Mouse (Mus musculus) G1E (cell line): Measurements from ENCODE around the gene Lats2. TPM values are rescaled to one million over a fixed set of nuclear protein-coding genes. Genes with fewer than 3 reads are reported as not detected.

Experiments
- ATAC-seq: 2 replicates; pipeline ENCODE4 v1.8.0; 2016; ENCODE audit warnings: mild to moderate bottlenecking; ENCODE audit not compliant: insufficient number of reproducible peaks, poor library complexity, low FRiP score, severe bottlenecking; ENCODE audit errors: extremely low read depth
- DNase-seq: peaks from one replicate; pipeline ENCODE4 v3.0.0; 2012; ENCODE audit warnings: low spot score
- H3K27me3 ChIP-seq: 2 replicates; pipeline ENCODE4 v1.6.1; 2012; ENCODE audit warnings: mild to moderate bottlenecking, low read length, inconsistent platforms; ENCODE audit not compliant: insufficient read depth
- H3K36me3 ChIP-seq: replicated peaks from 2 replicates; pipeline ENCODE3; 2012; ENCODE audit warnings: mild to moderate bottlenecking, inconsistent platforms
- H3K4me1 ChIP-seq: 2 replicates; pipeline ENCODE4 v1.6.1; 2012; ENCODE audit warnings: low read depth, low read length, inconsistent platforms, mixed read lengths; ENCODE audit not compliant: insufficient read depth
- H3K4me3 ChIP-seq: 2 replicates; pipeline ENCODE4 v1.5.1; 2012; ENCODE audit warnings: low read depth, mild to moderate bottlenecking, inconsistent platforms, low read length, moderate library complexity, mixed read lengths
- H3K9me3 ChIP-seq: replicated peaks from 2 replicates; pipeline ENCODE4 v1.6.1; 2012; ENCODE audit warnings: inconsistent platforms
- CTCF ChIP-seq: IDR thresholded peaks from 2 replicates; pipeline ENCODE4 v1.5.1; 2012; ENCODE audit warnings: low read depth, low read length, inconsistent platforms, mixed read lengths
- GATA1 ChIP-seq: IDR thresholded peaks from 2 replicates; pipeline ENCODE4 v1.6.1; 2012; ENCODE audit warnings: borderline replicate concordance, low read length, inconsistent platforms, mixed read lengths
- GATA2 ChIP-seq: IDR thresholded peaks from 2 replicates; pipeline ENCODE4 v1.6.1; 2012; ENCODE audit warnings: low read depth, low read length, inconsistent platforms, borderline replicate concordance
- POLR2AphosphoS5 ChIP-seq: IDR thresholded peaks from 2 replicates; pipeline ENCODE4 v1.6.1; 2012; ENCODE audit warnings: low read depth, low read length, inconsistent platforms; ENCODE audit not compliant: insufficient replicate concordance
- TAL1 ChIP-seq: conservative IDR thresholded peaks from 2 replicates; pipeline ENCODE4 v1.6.1; 2012; ENCODE audit warnings: low read depth, low read length, inconsistent platforms, mixed read lengths
- polyA plus RNA-seq: library from polyadenylated mRNA; stranded (reverse); fragments of >175 nt; gene quantifications from 2 replicates; pipeline ENCODE4 v1.2.3, GENCODE M21; 2012
- total RNA-seq, 2 experiments: library from RNA; stranded (forward) in 1 of 2; stranded (reverse) in 1 of 2; fragments of 200-1000 nt in 1 of 2; fragments of >200 nt in 1 of 2; fragmentation: Nextera tagmentation in 1 of 2; gene quantifications; 2 replicates each; pipeline ENCODE4 v1.2.3; 2014 to 2017

Gene Lats2
- total and polyA plus RNA-seq, 3 experiments, result 3.5 to 6.5 (median 5.8) TPM

GRCm38 (mm10) chr14:57744547-57744946, 13.6 kb downstream of the Lats2 start:
- Histone ChIP-seq H3K4me3 (no peak overlapping the region), H3K36me3 (no peaks in the 10 kb centered on the region), H3K9me3 (peaks cover 10% of the 10 kb centered on the region), H3K27me3 (peaks cover 17% of the 10 kb centered on the region), H3K4me1 (peaks cover 15% of the 10 kb centered on the region)
- DNase-seq, result no peak
- TF ChIP-seq CTCF (no peak), TAL1 (no peak), GATA1 (no peak), POLR2AphosphoS5 (no peak), GATA2 (no peak)
- ATAC-seq, result no peak

DNA sequence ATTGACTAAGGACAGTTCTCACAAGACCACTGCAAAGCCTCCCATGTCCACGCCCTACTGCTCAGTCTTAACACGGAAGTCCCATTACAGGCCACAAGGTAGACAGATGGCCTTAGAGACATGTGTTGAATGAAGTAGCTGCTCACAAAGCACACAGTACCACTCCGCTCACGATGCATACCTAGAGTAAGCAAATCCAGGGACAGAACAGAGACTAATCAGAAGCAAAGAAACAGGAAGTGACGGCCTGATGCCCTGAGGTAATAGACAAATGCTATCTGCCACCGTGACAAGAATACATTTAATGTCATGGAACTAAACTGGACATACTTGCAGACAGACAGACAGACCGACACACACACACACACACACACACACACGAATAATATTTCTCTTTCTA, 17.5 kb downstream of the Lats2 start:
- ATAC-seq (peak; percentile 15; the same call in 1 of the 2 replicates), DNase-seq (no peak)
- Histone ChIP-seq H3K27me3 (peaks cover 15% of the 10 kb centered on the region), H3K4me3 (no peak overlapping the region), H3K9me3 (peaks cover 5% of the 10 kb centered on the region), H3K36me3 (no peaks in the 10 kb centered on the region), H3K4me1 (peaks cover 5% of the 10 kb centered on the region; the same call in 1 of the 2 replicates)
- TF ChIP-seq TAL1, result no peak
- TF ChIP-seq POLR2AphosphoS5, result no peak
- no peak for TF ChIP-seq GATA2
- no peak for TF ChIP-seq GATA1
- TF ChIP-seq CTCF, result no peak

DNA sequence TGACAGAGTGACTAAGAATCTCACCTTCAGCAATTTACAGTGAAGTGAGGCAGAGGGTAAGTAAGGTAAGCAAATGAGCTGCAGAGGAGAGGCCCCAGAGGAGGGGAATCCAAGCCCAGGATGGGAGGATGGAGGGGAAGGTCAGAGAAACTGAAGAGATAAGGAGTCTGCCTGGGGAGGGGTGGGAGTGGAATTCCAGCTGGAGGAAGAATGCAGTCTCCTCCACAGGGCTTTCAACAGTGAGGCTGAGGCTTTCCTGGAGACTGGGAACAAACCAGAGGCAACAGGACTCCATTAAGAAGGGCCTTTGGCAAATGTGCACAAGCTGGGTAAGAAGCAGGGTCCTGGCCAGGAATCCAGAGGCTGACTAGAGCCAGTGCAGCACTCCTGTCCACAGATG, 21.1 kb downstream of the Lats2 start:
- Histone ChIP-seq H3K27me3 (peaks cover 17% of the 10 kb centered on the region; the same call in 1 of the 2 replicates), H3K4me1 (no peaks in the 10 kb centered on the region), H3K4me3 (no peak overlapping the region), H3K9me3 (no peaks in the 10 kb centered on the region), H3K36me3 (no peaks in the 10 kb centered on the region)
- no peak for DNase-seq
- no peak for TF ChIP-seq GATA2
- TF ChIP-seq POLR2AphosphoS5, result no peak
- TF ChIP-seq CTCF, result no peak
- no peak for TF ChIP-seq TAL1
- no peak for TF ChIP-seq GATA1
- no peak for ATAC-seq

DNA sequence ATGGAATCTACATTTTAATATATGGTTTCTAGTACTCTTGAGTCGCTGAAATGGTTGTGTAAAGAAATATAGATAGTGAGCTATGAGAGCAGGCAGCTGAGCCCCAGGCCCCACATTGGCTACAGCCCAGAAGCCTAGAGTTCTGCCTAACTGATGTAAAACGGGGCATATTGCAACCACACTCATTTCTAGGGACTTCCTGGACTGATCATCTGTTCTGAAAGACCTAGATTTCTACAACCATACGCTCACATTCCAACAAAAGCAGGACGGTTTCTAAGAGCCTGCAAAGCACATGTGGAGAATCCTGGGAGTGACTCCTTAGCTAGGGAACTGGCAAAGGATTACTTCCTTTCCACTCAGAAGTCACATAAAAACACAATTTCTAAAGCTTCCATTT, 22.0 kb downstream of the Lats2 start:
- H3K27me3 ChIP-seq, result peaks cover 17% of the 10 kb centered on the region; the same call in 1 of the 2 replicates
- DNase-seq (no peak), ATAC-seq (no peak)
- H3K9me3 ChIP-seq, result no peaks in the 10 kb centered on the region
- no peaks in the 10 kb centered on the region for H3K4me1 ChIP-seq
- no peaks in the 10 kb centered on the region for H3K36me3 ChIP-seq
- no peak overlapping the region for H3K4me3 ChIP-seq
- TF ChIP-seq GATA1, result no peak
- TF ChIP-seq TAL1, result no peak
- TF ChIP-seq POLR2AphosphoS5, result no peak
- TF ChIP-seq GATA2, result no peak
- TF ChIP-seq CTCF, result no peak

DNA sequence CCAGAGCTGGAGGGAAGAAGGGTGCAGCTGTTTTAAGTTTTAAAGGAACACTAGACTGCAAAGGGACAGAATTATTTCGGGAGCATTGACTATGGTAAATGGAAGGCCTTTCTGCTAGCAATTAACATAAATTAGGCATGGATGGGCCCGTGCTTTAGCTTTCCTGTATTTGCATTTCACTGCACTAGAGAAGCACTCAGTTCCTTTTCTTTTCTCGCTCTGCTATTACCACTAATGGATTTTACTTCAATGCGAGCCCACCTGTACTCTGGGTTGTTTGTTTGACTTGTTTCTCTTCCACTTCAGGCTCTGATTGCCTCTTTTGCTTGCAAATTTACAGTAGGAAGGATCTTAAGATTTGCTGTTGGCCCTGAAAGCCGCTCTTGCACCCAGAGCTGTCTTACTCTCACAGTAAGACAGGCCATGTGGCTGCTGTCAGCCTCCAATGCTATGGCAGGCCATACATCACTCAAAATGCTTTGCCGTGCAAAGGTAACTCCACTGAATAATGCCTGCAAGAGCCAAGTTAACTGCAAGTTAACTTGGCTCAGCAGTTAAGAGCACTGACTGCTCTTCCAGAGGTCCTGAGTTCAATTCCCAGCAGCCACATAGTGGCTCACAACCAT, 25.4 kb downstream of the Lats2 start:
- Histone ChIP-seq H3K4me1 (no peaks in the 10 kb centered on the region), H3K36me3 (no peaks in the 10 kb centered on the region), H3K9me3 (no peaks in the 10 kb centered on the region), H3K4me3 (no peak overlapping the region), H3K27me3 (peaks cover 14% of the 10 kb centered on the region; the same call in 1 of the 2 replicates)
- no peak for DNase-seq
- TF ChIP-seq POLR2AphosphoS5 (no peak), GATA1 (no peak), TAL1 (no peak), GATA2 (no peak), CTCF (no peak)
- ATAC-seq, result no peak

DNA sequence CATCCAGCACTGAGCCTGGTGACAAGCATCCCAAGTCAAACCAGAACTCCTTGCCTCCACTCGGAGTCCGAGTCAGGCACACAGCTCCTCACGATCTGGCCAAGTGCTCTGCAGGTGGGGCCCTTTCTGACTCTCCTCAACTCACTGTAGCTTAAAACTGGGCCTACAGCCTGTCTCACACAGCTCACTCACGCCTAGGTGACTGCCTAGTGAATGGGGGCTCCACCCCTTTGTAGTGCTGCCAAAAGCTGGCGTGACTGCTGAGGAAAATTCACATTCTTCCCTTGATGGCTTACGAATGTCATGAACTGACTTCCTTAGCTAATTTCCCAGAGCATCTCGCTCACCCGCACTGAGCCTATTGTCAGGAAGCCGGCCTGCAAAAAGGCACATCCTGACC, 27.7 kb downstream of the Lats2 start:
- no peaks in the 10 kb centered on the region for H3K9me3 ChIP-seq
- no peak overlapping the region for H3K4me3 ChIP-seq
- ATAC-seq (no peak), DNase-seq (no peak)
- TF ChIP-seq POLR2AphosphoS5, result no peak
- TF ChIP-seq GATA2, result no peak
- TF ChIP-seq CTCF, result no peak
- TF ChIP-seq GATA1, result no peak
- TF ChIP-seq TAL1, result no peak
- H3K36me3 ChIP-seq, result no peaks in the 10 kb centered on the region
- no peaks in the 10 kb centered on the region for H3K4me1 ChIP-seq
- H3K27me3 ChIP-seq, result peaks cover 14% of the 10 kb centered on the region; the same call in 1 of the 2 replicates

DNA sequence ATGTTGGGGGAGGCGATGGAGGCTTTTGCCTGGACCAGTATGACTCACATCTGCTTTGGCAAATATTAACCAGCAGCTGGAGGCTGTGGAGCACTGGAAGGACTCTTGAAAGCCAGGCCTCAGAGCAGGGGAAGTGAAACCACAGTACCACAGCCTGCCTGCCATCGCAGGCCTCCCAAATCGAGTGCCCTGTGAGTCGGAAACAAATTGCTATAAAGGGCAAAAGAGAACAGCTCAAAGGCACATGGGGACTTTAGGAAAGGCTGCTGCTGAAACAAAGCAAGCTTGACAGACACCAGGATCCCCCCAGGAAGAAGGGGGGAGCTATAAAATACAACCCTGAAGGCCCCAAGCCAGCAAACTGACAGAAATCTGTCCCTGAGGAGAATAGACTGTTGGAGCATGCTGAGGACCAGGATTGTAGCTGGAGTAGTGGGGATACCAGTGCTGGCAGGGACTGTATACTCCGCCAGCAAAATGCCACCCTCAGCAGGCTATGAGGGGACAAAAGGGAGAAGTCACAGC, 28.2 kb downstream of the Lats2 start:
- peaks cover 14% of the 10 kb centered on the region; the same call in 1 of the 2 replicates for H3K27me3 ChIP-seq
- DNase-seq (no peak), ATAC-seq (no peak)
- no peaks in the 10 kb centered on the region for H3K4me1 ChIP-seq
- H3K36me3 ChIP-seq, result no peaks in the 10 kb centered on the region
- no peaks in the 10 kb centered on the region for H3K9me3 ChIP-seq
- TF ChIP-seq TAL1 (no peak), POLR2AphosphoS5 (no peak), GATA2 (no peak), GATA1 (no peak), CTCF (no peak)
- H3K4me3 ChIP-seq, result no peak overlapping the region
